Mouse (Mus musculus) embryonic facial prominence, embryonic 11.5 days (tissue): ENCODE results near the gene Ache. TPM values are rescaled to one million over a fixed set of nuclear protein-coding genes. Genes with fewer than 3 reads are reported as not detected.
A peak's percentile ranks its signal among the peaks of the same experiment; 100 is the strongest.
"Not testable (repeated sequence)": the region's sequence is repeated elsewhere in the genome, so short reads cannot be mapped to it uniquely, and the experiment has no call there.

ENCODE experiments used
- ATAC-seq: fragments of 200-750 bp; cut with Nextera tagmentation; replicated peaks from 2 replicates; pipeline ENCODE4 v1.8.0; 2017; ENCODE audit warnings: low read depth; ENCODE audit not compliant: insufficient number of reproducible peaks, low FRiP score, low TSS enrichment
- DNase-seq: peaks from one replicate; pipeline ENCODE4 v3.0.0-alpha.2; 2015; ENCODE audit warnings: low spot score
- H3K27ac ChIP-seq: fragments of 300-500 bp; sonication (generic); replicated peaks from 2 replicates; pipeline ENCODE4 v1.5.1; 2014; ENCODE audit warnings: mild to moderate bottlenecking, low read depth, low read length, control low read depth
- H3K27me3 ChIP-seq: fragments of 300-500 bp; sonication (generic); 2 replicates; pipeline ENCODE4 v1.6.1; 2014; ENCODE audit warnings: mild to moderate bottlenecking, low read length, moderate library complexity, mixed read lengths; ENCODE audit not compliant: control insufficient read depth, insufficient read depth
- H3K36me3 ChIP-seq: fragments of 300-500 bp; sonication (generic); replicated peaks from 2 replicates; pipeline ENCODE4 v1.6.1; 2014; ENCODE audit warnings: low read depth, mild to moderate bottlenecking, low read length, moderate library complexity, mixed read lengths; ENCODE audit not compliant: control insufficient read depth, insufficient read depth
- H3K4me1 ChIP-seq: fragments of 300-500 bp; sonication (generic); 2 replicates; pipeline ENCODE4 v1.6.1; 2014; ENCODE audit warnings: low read length, mixed read lengths; ENCODE audit not compliant: control insufficient read depth, insufficient read depth
- H3K4me2 ChIP-seq: fragments of 300-500 bp; sonication (generic); 2 replicates; pipeline ENCODE4 v1.6.1; 2014; ENCODE audit warnings: low read depth, mild to moderate bottlenecking, control low read depth, low read length, moderate library complexity
- H3K4me3 ChIP-seq: fragments of 300-500 bp; sonication (generic); 2 replicates; pipeline ENCODE4 v1.5.1; 2014; ENCODE audit warnings: low read depth, low read length, control low read depth
- H3K9ac ChIP-seq: fragments of 300-500 bp; sonication (generic); replicated peaks from 2 replicates; pipeline ENCODE4 v1.6.1; 2014; ENCODE audit warnings: mild to moderate bottlenecking, control low read depth, low read length
- H3K9me3 ChIP-seq: fragments of 300-500 bp; sonication (generic); replicated peaks from 2 replicates; pipeline ENCODE4 v1.6.1; 2016; ENCODE audit warnings: mild to moderate bottlenecking, low read length, inconsistent platforms, mixed read lengths; ENCODE audit not compliant: control insufficient read depth
- WGBS: fragments of 180-500 bp; shearing (Covaris S2); extraction: QIAGEN DNeasy Blood & Tissue Kit; methylation state at CpG from one replicate; pipeline ENCODE4 v1.1.7; 2014; 5-methylcytosine and 5-hydroxymethylcytosine counted together
- polyA plus RNA-seq: library from polyadenylated mRNA; unstranded; fragments of >200 nt; fragmentation: Nextera tagmentation; extraction: Ambion mirVana; gene quantifications from 2 replicates; pipeline ENCODE4 v1.2.1, GENCODE M21; 2014

The Ache gene
- polyA plus RNA-seq = 3.5 and 6.3 TPM in 2 replicates

- no peaks in the 10 kb centered on the region for H3K9me3 ChIP-seq
- no peaks in the 10 kb centered on the region for H3K36me3 ChIP-seq
- peak within 1 kb of the TSS; percentile 80 for H3K4me2 ChIP-seq
- 0 out of 2 replicates have a peak within 1 kb of the TSS, but pooled peaks have one; percentile 8 for H3K27ac ChIP-seq
- DNase-seq (peak; percentile 47), ATAC-seq (peak; percentile 35; the same call in 1 of the 2 replicates)
- peaks cover 42% of the 10 kb centered on the region for H3K27me3 ChIP-seq
- under 1% methylated on average over 40 of the region's 40 CpGs for WGBS
- H3K4me1 ChIP-seq = peaks cover 18% of the 10 kb centered on the region
- peak within 1 kb of the TSS; percentile 57 for H3K9ac ChIP-seq
- H3K4me3 ChIP-seq = peak within 1 kb of the TSS; percentile 38
Observed at GRCm38 (mm10) chr5:137287032-137287952, at the start of gene Ache. Gene Ache, plus strand, starts transcription at chr5:137287519.

GRCm38 (mm10) chr5:137263897-137264720 is 23.2 kb upstream of the Ache start:
- Histone ChIP-seq H3K27ac (no peak overlapping the region), H3K4me2 (no peak overlapping the region), H3K4me3 (no peak overlapping the region), H3K4me1 (no peaks in the 10 kb centered on the region), H3K27me3 (no peaks in the 10 kb centered on the region), H3K36me3 (no peaks in the 10 kb centered on the region), H3K9me3 (no peaks in the 10 kb centered on the region), H3K9ac (no peak overlapping the region)
- DNase-seq (no peak), ATAC-seq (no peak)
- WGBS = 88% methylated on average over 14 of the region's 14 CpGs

GRCm38 (mm10) chr5:137264787-137265186 is 22.5 kb upstream of the Ache start:
- DNase-seq (no peak), ATAC-seq (no peak)
- H3K27me3 ChIP-seq = no peaks in the 10 kb centered on the region
- H3K9ac ChIP-seq = no peak overlapping the region
- WGBS = 90% methylated on average over 11 of the region's 11 CpGs
- no peak overlapping the region for H3K4me3 ChIP-seq
- H3K4me1 ChIP-seq = no peaks in the 10 kb centered on the region
- no peak overlapping the region for H3K27ac ChIP-seq
- H3K9me3 ChIP-seq = no peaks in the 10 kb centered on the region
- no peak overlapping the region for H3K4me2 ChIP-seq
- H3K36me3 ChIP-seq = no peaks in the 10 kb centered on the region

- Histone ChIP-seq H3K4me3 (no peak overlapping the region), H3K9me3 (no peaks in the 10 kb centered on the region), H3K27ac (no peak overlapping the region), H3K4me1 (no peaks in the 10 kb centered on the region), H3K36me3 (no peaks in the 10 kb centered on the region), H3K4me2 (no peak overlapping the region), H3K27me3 (no peaks in the 10 kb centered on the region), H3K9ac (no peak overlapping the region)
- ATAC-seq = no peak
- DNase-seq = no peak
- 32% methylated on average over 15 of the region's 18 CpGs for WGBS
Observed at GRCm38 (mm10) chr5:137268131-137268910, 19.0 kb upstream of the Ache start.

DNA sequence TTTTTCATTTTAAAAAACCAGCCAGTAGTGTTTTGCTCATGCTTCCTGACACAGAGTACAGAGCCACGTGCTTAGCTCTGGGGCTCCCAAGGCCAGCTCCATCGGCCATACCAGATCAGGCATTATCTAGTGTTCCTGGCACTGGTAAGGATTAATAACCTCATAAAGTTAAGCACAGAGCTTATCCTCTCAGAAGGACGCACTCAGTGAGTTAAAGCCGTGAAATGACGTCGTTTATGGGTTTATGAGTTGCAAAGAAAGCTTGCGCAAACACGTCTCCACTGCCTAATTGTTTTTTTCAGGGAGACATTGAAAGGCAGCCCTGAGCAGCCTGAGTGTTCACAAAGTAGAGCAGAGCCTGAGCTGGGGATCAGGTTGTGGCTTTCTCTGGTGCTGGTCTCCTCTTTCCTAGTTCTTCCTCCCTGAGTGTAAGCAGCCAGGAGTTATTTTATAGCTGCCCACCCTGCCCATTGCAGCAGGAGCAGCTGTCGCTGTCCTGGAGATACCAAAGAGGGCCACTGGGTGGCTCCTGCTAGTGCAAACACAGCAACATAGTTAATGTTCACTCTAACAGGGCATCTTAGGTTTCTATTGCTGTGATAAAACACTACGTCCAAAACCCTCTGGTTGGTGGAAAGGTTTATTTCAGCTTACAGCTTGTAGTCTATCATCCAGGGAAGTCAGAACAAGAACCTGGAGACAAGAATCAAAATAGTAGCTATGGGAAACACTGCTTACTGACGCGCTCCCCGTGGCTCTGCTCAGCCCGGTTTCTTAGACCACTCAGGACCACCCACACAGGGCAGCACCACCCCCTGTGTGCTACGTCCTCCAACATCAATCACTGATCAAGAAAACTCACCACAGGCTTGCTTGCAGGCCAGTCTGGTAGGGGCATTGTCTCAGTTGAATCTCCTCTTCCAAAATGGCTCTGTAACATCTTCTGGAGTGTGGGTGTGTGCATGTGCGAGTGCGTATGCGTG is 9.7 kb upstream of the Ache start:
- Histone ChIP-seq H3K4me1 (no peaks in the 10 kb centered on the region), H3K27me3 (no peaks in the 10 kb centered on the region), H3K9me3 (no peaks in the 10 kb centered on the region), H3K36me3 (no peaks in the 10 kb centered on the region), H3K9ac (no peak overlapping the region), H3K4me2 (no peak overlapping the region), H3K4me3 (no peak overlapping the region), H3K27ac (no peak overlapping the region)
- 67% methylated on average over 18 of the region's 18 CpGs for WGBS
- ATAC-seq = no peak
- peak; percentile 52 for DNase-seq

GRCm38 (mm10) chr5:137284411-137284810 is 2.9 kb upstream of the Ache start:
- not testable (repeated sequence) for H3K9ac ChIP-seq, H3K4me3 ChIP-seq, H3K27ac ChIP-seq, H3K9me3 ChIP-seq, H3K36me3 ChIP-seq, H3K4me2 ChIP-seq, ATAC-seq, DNase-seq
- H3K27me3 ChIP-seq = peaks cover 23% of the 10 kb centered on the region
- H3K4me1 ChIP-seq = peaks cover 18% of the 10 kb centered on the region
- WGBS = 73% methylated on average over 5 of the region's 6 CpGs

DNA sequence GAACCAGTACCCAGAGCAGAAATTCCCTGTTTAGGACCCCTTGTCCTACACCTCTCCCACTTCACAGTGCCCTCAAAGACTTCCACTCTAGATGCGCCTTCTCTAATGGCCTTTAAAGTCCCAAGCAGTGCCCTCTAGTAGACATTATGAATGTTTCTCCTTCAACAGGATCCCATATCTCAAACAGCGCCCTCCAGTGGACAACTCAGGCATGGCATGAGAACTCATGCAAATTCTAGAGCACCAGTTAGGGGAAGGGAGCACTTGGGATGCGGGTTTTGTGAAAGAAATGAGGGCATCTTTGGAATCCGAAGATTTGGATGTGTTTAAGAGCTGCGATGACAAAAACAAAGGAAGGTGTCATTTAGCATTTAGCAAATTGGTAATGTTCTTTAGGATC is 2.3 kb upstream of the Ache start:
- peaks cover 18% of the 10 kb centered on the region for H3K4me1 ChIP-seq
- no peak overlapping the region for H3K9ac ChIP-seq
- no peaks in the 10 kb centered on the region for H3K9me3 ChIP-seq
- no peak overlapping the region for H3K27ac ChIP-seq
- no peak for ATAC-seq
- no peaks in the 10 kb centered on the region for H3K36me3 ChIP-seq
- no peak overlapping the region for H3K4me3 ChIP-seq
- 65% methylated on average over 5 of the region's 5 CpGs for WGBS
- DNase-seq = no peak
- no peak overlapping the region for H3K4me2 ChIP-seq
- H3K27me3 ChIP-seq = peaks cover 29% of the 10 kb centered on the region
